Mouse (Mus musculus) large intestine, adult 2 months (tissue): Measurements from ENCODE around the gene Shld2. TPM values are rescaled to one million over a fixed set of nuclear protein-coding genes. Genes with fewer than 3 reads are reported as not detected.

ENCODE experiments used
- DNase-seq: peaks from one replicate; pipeline ENCODE4 v3.0.0-alpha.2; 2012; ENCODE audit warnings: low read depth, low spot score
- WGBS: fragments of 180-500 bp; shearing (Covaris S2); methylation state at CpG from one replicate; pipeline ENCODE4 v1.1.7; 2018; 5-methylcytosine and 5-hydroxymethylcytosine counted together
- polyA plus RNA-seq: library from polyadenylated mRNA; depleted of rRNA; stranded (reverse); fragments of >200 nt; gene quantifications from 2 replicates; pipeline ENCODE4 v1.2.3, GENCODE M21; 2012; rRNA removed

Shld2 gene
- polyA plus RNA-seq = 0.87 and 1.3 TPM in 2 replicates

DNA sequence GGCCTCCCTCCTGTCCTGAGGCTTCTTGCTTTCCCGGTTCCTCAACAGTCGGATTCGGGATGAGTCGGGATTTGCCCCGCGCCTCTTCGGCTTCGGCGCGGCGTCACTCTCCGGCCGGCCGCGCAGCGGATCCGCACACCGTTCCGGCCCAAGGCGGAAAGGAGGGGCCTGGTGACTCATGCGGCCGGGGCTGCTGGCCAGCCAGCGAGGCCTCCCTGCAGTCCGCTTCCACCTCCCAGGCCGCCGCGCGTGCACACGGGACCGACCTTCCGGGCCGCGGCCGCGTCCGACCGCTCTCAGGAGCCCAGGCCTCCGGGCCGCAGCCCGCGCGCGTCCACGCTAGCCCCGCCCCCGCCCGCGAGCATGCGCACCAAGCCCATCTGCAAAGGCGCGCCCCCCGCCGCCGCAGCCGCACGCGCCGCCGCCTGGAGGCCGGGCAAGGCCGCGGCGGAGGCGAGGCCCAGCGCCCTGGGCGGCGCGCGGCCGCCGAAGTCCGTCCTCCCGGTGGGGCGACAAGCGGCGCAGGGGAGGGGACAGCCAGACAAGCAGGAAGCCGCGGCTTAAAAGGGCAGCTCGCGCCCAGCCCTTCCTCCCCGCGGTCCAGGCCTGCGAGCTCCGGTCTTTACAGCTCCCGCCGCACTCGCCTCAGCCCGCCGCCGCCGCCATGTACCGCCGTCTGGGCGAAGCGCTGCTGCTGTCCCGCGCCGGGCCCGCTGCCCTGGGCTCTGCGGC is at the start of gene Shld2, which contains the start of gene Glud1:
TSS of gene Shld2 (minus strand) at position 260 of the 732 bp plus-strand sequence.
TSS of gene Glud1 (plus strand) at position 494 of the 732 bp plus-strand sequence.
- WGBS = under 1% methylated on average over 96 of the region's 100 CpGs
- peak; percentile 74 for DNase-seq

GRCm38 (mm10) chr14:34359676-34360244 is 49.5 kb upstream of the Shld2 start:
- WGBS = 62% methylated on average over 5 of the region's 5 CpGs
- no peak for DNase-seq

GRCm38 (mm10) chr14:34357671-34358455 is 47.6 kb upstream of the Shld2 start:
- 58% methylated on average over 7 of the region's 7 CpGs for WGBS
- no peak for DNase-seq

DNA sequence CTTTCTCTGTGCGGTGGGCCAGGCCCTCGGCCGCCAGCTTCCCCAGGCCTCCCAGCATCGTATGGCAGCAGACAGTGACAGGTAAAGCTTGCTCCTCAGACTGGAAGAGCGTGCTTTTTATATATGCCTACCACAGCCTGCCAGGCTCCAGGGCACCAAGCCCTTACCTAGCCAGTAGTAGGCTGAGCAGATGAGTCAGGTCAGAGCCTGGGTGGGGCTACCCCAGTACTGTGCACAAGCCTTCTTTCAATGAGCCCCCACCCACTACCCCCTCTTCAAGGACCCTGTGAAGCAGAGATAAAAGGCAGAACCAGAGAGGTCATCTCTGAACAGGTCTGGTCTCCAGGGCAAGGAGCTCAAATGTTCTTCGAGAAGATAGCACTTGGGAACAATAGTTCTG is 45.0 kb upstream of the Shld2 start, which contains the start of gene Fam25c:
TSS of gene Fam25c (minus strand) at position 133 of the 400 bp plus-strand sequence.
- DNase-seq = no peak
- 82% methylated on average over 6 of the region's 6 CpGs for WGBS

DNA sequence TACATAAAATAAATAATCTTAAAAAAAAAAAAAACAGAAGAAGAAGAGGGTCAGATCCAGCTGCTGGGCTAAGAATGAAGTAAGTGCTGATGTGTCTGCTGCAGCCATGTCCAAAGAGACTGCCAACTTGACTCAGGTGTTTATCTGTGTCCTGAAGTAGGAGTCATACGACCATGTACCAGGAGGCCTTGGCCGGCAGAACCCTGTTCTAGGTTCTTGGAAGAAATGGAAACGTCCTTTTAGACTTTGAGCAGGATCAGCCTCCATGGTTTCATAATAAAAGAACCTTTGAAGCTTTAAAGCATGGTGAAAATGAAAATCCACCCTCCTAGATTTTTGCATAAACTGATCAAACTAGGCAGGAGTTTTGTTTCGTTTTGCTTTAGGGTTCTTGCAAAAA is 44.2 kb upstream of the Shld2 start:
- 72% methylated on average over 4 of the region's 4 CpGs for WGBS

GRCm38 (mm10) chr14:34353326-34353725 is 43.0 kb upstream of the Shld2 start:
- WGBS = 87% methylated on average over 3 of the region's 3 CpGs
- no peak for DNase-seq

More for the DNA sequence above, 44.2 kb upstream of the Shld2 start:
- no peak for DNase-seq

- DNase-seq = no peak
- 44% methylated on average over 6 of the region's 6 CpGs for WGBS
Measured at GRCm38 (mm10) chr14:34352523-34352922, 42.2 kb upstream of the Shld2 start.

- WGBS = 38% methylated on average over 3 of the region's 3 CpGs
- DNase-seq = no peak
Measured at GRCm38 (mm10) chr14:34351660-34352059, 41.4 kb upstream of the Shld2 start.

DNA sequence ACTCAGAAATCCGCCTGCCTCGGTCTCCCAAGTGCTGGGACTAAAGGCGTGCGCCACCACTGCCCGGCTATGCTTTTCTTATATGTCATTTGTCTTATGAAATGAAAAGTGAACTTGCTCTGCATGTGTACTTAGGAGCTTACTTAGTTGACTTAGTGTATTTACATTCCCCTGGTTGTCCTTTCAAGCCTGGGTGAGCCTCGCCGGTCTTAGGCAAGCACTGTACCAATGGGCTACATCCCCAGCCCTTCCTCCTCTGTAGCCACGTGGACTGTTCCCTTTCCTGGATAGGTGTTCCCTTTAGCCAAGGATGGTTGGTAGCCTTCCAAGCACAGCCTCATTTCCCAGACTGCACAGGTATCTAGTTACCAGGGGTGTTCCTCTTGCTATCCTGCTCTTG is 38.7 kb upstream of the Shld2 start:
- 37% methylated on average over 8 of the region's 8 CpGs for WGBS
- peak; percentile 37 for DNase-seq

- DNase-seq = no peak
- WGBS = 72% methylated on average over 7 of the region's 7 CpGs
Measured at GRCm38 (mm10) chr14:34348301-34348700, 38.0 kb upstream of the Shld2 start.

DNA sequence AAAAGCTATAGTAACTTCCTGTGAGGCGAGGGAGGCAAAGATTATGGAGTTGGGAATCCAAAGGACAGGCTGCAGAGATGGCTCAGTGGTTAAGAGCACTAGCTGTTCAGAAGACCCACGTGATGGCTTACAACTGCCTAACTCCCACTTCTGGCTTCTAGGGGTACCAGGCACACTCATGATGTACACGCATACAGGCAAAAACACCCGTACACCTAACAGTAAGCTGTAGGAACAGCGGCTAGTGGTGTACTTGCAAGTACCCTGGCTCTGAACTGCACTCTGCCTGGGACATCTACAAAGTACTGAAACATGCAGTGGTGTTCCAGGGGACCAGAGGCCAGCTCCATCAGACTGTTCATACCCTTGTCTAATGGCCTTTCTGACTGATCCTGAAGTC is 36.8 kb upstream of the Shld2 start:
- WGBS = 89% methylated on average over 5 of the region's 5 CpGs
- DNase-seq = no peak

DNA sequence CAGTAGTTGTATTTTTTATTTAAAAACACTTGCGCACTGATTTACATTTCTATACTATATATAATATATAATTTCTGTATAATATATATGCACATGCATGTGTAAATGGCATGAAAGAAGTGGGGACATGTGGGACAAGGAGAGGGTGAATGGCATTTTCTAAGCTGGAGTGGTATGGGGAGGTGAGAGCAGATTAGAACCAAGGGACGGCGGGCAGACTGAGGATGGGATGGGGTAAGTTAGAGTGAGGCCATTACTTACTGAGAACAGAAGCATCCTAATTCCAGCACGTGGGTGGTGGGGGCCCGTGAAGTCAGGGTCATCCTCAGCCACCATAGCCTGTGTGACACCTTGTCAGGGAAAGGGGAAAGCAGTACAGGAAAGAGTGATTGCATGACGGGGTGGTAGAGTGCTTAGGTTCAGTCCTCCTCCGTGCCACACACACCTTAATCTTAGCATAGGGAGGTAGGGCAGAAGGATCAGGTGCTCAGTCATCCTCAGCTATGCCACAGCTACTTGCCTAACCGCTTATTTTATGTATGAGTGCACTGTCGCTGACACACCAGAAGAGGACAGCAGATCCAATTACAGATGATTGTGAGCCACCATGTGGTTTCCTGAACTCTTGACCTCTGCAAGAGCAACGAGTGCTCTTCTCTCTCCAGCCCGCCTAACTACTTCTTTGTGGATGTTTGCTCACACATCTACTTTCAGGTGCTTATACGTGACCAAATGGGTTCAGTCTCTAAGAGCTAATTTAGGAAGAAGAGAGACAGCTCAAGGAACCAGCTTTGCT is 35.7 kb upstream of the Shld2 start:
- 65% methylated on average over 12 of the region's 12 CpGs for WGBS
- DNase-seq = no peak

GRCm38 (mm10) chr14:34344361-34344760 is 34.1 kb upstream of the Shld2 start:
- WGBS = 79% methylated on average over 5 of the region's 5 CpGs
- DNase-seq = no peak

DNA sequence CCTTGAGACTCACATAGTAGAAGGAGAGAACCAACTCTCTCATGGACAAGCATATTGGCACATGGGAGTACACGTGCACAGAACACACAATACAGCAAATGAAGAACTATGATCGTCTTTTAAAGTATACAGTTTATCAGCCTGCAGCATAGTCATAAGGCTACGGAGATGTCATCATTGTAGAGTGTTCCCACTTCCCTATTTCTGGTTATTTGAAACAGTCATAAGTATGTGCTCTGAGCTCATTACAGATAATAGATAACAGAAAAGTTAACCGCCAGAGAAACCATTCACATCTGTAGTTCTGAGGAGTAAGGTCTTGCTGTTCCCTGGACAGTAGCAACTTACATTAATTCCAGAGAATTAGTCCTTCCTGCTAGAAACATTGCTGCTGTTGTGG is 32.8 kb upstream of the Shld2 start:
- 84% methylated on average over 4 of the region's 4 CpGs for WGBS
- DNase-seq = no peak

DNA sequence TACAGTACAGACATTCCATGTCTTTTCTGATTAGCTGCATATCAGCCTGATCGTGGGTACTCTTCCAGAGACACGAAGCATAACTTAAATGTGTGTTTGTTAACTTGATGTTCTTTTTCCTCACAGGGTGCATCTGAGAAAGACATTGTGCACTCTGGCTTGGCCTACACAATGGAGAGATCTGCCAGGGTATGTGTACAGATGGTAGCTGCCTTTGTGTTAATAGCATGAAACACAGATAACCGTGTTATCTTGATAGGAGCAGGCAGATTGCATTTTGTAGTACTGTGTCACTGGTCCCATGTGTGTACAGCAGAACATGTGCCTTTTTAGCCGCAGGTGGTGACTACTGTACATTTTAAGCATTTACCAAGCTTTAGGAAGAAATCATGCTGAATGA is 31.7 kb upstream of the Shld2 start:
- 88% methylated on average over 4 of the region's 4 CpGs for WGBS

DNA sequence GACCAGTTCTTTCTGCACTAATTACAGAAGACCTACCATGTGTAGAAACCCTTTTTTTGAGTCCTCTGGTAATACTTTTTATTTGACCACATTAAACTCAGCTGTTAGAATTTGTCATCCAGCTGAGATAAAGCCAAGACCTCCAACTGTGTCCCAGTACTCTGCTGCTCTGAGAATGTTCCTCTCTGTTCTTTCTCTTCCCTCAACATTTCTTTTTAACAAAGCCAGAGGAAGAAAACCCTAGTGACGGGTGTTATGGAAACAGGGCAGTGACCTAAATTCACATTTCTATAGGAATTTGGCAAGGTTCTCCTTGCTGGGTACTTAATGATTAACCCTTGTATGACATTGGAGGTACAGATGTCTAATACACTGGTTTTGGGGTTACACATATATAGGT is 29.2 kb upstream of the Shld2 start:
- 80% methylated on average over 1 of the region's 1 CpGs for WGBS
- no peak for DNase-seq

More for the DNA sequence above, 31.7 kb upstream of the Shld2 start:
- no peak for DNase-seq

DNA sequence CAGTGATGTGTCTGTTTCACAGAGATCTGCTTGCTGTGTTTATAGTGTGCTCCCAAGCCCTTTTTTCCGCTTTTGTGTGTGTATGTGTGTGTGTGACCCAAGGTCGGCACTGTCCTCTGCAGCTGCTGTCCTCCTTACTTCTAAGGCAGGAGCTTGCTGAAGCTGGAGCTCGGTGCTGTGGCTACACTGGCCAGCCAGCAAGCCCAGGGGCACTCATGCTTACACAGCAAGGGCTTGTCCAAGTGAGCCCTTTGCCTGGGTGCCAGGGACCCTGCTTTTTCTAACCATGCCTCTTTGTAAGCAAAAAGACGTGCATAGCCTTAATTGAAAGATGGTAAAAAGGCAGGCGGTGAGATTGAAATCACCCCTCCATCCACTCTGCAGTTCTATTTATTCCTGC is 22.2 kb upstream of the Shld2 start:
- no peak for DNase-seq
- WGBS = 86% methylated on average over 5 of the region's 5 CpGs

DNA sequence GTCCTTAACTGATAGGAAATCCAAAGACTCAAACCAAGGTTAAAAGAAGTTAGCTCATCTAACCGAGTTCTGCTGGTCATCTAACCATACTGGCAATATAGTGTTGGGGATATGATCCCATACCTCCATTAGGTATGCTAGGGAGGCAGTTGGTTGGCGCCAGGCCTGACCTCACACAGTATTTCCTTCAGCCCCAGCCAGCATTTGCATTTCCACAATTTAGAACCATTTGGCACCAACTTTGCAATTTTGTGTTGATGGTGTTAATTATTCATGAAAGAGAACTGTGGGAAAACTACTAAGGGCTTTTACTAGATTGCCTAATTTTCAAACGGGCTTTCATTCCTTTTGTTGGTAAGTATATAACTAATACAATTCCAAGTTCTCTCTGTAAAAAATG is 21.6 kb upstream of the Shld2 start:
- no peak for DNase-seq
- WGBS = 84% methylated on average over 3 of the region's 3 CpGs

DNA sequence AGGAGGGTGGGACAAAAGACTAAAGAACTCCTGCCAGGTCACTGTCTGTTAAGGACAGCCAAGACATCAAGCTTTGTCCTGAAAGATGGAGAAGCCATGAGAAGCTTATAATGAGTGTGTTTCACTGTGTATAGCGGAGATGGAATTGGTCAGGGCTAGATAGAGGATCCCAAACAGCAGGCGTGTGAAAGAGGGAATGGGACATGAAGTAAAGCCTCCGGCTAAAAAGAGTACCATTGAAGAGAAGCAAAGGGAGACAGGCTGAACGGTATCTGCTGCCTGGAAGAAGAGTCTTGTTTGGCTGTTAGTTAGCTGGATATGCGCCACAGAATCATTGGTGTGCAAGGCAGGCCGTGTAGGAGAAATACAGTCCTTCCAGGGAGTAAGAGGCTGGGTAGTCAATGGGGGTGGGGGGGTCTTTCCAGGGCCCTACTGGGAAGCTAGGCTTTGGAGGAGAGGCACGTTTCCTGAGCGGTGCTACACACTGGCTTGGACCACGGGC is 20.4 kb upstream of the Shld2 start:
- 94% methylated on average over 9 of the region's 9 CpGs for WGBS

More for the DNA sequence above, 20.4 kb upstream of the Shld2 start:
- no peak for DNase-seq
